Mouse (Mus musculus): Measurements from ENCODE around the gene Slu7. TPM values are rescaled to one million over a fixed set of nuclear protein-coding genes. Genes with fewer than 3 reads are reported as not detected.
A peak's percentile ranks its signal among the peaks of the same experiment; 100 is the strongest.

Slu7 gene
- polyA plus RNA-seq, 1 experiment = 2.4 TPM

GRCm38 (mm10) chr11:43424386-43424785 lies 9.2 kb upstream of the Slu7 start:
- DNase-seq (ENCODE audit: low read depth) = no peak

DNA sequence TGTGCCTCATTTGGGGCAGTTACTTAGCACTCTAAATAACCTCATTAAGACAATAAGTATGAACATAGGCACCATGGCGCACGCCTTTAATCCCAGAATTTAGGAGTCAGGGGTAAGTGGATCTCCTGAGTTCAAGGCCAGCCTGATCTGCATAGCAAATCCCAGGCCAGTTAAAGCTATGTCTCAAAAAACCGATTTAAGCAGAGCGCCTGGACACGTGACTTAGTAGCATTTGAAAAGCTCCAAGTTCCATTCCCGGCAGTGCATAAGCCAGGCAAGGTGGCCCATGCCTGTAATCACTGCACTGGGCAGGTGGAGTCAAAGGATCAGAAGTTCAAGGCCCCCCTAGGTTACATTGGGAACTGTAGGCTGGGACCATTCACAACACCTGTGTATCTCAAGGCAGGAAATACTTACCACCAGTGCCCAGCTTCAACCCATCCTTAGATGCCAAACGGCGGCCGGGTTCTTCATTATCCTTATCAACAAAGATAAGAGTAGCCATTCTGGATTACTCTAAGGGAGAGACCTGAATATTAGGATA lies 8.3 kb upstream of the Slu7 start:
- no peak for DNase-seq (ENCODE audit: low read depth)

DNA sequence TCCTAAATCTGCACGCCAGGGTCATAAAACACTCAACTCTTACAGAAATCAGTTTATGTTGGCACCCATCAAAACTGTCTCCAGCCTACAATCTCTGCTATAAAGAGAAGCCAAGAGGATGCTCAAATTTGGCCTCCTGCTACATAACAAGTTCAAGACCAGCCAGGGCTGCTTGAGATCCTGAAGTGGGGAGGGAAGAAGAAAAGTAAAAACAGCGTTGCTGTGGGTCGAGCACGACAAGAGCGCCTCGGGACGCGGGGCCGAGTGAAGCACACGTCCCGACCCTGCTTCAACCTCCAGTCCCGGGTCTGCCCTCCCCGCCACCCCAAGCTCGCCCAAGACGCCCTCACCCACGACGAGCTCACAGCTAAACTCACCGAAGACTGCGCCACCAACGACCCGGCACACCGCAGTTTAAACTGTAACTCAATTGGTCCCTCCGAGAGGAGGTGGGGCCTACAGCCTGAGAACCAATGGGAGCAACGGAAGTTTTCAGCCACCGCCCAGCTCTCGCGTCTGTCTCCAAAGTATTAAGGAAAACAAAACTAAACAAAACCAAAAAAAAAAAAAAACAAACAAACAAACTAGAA lies 7.6 kb upstream of the Slu7 start, which contains the start of gene Pttg1:
Pttg1 (minus strand) TSS at position 428 of the 590 bp plus-strand sequence.
- peak; percentile 28 for DNase-seq (ENCODE audit: low read depth)

DNA sequence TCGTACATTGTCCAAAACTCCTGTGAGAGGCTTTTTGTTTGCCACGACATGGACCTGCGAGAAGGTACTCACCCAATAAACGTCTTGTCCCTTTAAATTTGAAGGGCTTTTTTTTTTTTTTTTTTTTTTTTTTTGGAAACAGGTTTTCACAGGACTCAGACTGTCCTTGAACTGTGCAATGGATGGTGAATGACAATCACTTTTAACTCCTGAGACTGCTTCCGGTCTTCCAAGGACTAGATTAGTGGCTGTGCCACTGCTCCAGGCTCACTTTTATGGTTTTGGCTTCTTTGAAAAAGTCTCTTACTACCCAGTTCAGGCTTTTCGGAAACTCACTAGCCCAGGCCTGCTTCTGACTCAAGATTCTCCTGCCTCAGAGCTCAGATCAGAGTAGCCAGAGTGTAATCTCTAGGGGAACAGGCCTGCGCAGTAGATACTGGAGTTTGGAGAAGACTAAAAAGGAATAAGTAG lies 7.1 kb upstream of the Slu7 start:
- DNase-seq (ENCODE audit: low read depth) = peak; percentile 61

GRCm38 (mm10) chr11:43434024-43434407 lies 472 bp downstream of the Slu7 start:
- DNase-seq (ENCODE audit: low read depth) = no peak

GRCm38 (mm10) chr11:43441121-43441520 lies 7.6 kb downstream of the Slu7 start:
- no peak for DNase-seq (ENCODE audit: low read depth)

DNA sequence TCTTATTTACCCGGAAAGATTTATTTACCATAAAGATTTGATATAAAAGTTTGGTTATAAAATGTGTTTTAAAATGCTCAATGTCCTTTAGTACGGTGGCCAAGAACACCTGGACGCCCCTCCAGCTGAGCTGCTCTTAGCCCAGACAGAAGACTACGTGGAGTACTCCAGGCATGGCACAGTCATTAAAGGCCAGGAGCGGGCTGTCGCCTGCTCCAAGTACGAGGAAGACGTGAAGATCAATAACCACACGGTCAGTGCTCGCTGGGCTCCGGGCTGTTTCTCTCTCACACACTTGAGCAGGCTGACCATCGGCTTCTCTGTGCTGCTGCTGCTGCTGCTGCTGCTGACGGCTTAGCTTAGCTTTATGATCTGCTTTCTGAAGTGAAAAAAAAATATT lies 9.6 kb downstream of the Slu7 start:
- no peak for DNase-seq (ENCODE audit: low read depth)

DNA sequence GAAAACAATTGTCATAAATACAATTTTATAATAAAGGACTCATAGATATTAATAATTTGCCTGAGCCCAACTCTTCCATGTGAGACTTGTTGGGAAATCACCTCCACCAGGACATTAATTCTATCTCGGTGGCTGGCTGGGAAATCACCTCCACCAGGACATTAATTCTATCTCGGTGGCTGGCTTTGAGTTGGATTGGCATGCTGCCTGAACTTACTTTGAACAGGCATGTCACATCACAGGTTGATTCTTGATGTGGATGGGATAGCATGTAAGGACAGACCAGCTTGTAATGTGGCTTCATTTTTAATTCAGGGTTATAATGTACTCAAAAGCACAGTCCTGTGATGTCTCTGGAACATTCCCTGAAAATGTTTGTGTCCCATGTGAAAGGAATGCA lies 16.4 kb downstream of the Slu7 start:
- DNase-seq (ENCODE audit: low read depth) = no peak

GRCm38 (mm10) chr11:43451322-43451721 lies 17.8 kb downstream of the Slu7 start:
- no peak for DNase-seq (ENCODE audit: low read depth)

DNA sequence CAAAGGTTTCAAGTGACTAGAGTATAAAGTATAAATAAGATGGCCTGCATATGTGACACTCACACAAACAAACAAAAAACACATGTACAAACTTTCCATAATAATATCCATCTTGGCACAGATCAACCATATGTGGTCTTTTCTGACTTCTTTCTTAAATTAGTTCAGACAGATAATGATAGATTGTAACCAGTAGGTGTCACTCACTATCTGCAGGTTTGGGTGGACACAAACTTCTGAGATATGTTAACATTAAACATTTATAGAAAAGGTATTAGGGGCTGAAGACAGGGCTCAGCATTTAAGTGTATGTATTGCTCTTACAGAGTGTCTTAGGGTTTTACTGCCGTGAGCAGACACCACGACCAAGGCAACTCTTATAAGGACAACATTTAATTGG lies 18.7 kb downstream of the Slu7 start:
- DNase-seq (ENCODE audit: low read depth) = no peak

DNA sequence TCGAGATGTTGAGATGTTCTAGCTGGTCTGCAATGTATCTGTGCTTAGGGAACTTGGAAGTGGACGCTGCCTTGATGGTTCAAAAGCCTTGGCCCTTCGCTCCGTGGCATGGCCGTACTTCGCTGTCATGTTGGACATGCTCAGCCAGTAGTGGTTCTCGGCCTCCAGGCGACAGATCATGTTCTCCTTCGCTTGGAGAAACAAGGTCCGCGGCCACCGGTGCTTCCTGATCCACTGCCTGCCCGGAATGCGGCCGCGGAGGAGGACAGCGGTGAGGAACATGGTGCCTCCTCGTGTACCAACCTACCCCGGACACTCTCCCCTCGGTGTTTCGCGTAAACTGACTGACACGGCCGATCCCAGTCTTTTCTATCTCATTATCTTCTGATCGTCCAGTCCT lies 29.7 kb downstream of the Slu7 start:
- no peak for DNase-seq (ENCODE audit: low read depth)

DNA sequence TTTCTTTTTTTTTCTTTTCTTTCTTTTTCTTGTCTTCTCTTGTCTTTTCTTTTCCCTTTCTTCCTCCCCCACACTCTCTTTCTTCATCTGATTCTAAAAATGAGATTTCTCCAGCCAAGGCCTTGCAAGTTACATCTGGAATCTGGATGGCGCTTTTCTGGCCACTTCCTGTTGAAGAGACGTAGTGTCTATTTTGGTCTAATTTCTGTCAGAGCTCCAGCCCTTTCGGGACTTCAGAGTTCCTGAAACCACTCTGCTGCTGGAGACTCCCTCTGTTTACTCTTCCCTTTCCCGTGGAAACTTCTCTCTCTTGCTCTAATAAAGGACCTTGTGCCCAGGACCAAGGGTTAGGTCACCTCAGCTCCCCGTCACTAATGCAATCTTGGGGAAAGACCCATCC lies 36.6 kb downstream of the Slu7 start:
- no peak for DNase-seq (ENCODE audit: low read depth)

DNA sequence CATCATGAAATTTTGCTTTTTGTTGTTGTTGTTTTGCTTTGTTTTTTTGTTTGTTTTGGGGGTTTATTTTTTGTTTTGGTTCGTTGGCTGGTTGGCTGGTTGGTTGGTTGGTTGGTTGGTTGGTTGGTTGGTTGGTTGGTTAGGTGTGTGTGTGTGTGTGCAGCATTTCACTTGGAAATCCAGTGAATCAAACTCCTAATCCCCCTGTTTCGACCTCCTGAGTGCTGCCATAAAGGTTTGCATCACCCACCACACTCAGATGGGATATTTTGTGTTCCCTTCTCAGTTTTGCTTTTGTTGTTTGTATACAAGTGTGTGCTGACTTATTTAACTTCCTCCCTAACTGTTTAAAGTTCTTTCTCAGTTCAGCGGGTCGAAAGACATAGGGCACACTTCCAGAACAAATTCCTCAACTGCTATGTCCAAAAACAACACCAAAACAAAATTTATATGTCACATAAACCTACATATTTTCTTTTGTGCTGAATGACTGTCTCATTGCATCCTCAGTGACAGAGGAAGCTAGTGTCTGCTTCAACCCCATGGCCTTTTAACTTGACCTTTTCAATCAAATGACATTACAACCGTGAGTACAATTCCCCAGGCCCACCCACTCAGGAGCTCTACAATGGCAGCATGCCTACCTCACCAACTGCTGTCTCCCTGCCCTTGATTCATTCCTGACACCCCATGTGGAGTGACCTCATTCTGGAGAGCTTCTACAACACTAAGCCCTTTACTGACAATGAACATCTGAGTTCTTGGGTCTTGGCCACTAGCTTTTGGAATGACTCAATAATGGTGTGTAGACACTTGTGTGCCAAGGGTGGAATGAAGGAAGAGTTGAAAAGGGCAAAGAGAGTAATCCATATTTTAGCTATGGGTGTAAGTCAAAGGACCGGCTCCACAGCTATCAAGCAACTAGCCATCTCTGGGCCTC lies 37.6 kb downstream of the Slu7 start:
- DNase-seq (ENCODE audit: low read depth) = no peak

- DNase-seq (ENCODE audit: low read depth) = no peak
These were observed 39.6 kb downstream of the Slu7 start for GRCm38 (mm10) chr11:43473115-43473514.

DNA sequence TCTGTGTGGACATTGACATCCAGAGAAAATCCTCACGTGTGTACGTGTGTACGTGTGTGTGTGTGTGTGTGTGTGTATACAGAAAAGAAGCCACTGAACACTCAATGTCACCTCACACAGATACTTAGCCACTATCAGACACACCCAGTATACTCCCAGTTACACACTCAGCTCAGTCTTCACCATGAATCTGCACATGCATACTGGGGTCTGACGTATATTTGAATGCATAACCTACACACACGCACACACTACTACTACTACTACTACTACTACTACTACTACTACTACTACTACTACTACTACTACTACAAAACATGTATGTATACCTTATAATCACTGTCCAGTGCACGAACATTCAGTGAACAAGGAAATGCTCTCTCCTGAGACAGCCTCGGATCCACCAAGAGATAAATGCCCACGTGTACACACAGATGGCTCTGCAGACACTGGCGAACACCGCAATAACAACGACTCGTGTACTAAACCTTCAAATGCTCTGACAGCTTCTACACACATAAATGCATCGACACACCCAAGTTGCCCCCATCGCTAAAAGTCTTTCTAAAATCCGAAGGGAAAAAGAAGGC lies 40.2 kb downstream of the Slu7 start:
- no peak for DNase-seq (ENCODE audit: low read depth)

DNA sequence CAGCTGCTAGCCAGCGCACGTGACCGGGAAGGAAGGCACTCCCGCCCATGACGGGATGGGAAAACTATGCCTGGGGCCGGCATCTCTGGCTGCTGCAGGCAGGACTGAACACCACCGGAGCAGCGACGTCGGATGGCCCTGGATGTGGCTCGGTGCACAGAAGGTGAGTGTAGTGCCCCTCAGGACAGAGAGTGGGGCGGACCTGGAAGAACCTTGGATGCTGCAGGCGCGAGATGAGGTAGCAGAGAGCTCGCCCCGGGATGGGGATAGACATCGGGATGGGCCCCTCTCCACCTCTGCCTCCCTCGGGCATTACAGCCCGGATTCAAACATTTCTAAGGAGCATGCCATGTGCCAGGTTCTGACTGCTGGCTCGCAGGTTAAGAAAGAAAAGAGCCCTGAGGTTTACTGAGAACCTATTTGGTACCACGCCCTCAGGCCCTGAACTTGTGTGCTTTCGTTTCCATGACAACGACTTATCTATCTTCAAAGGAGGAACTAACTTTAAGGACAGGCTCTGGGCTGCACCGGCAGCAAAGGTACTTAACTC lies 40.8 kb downstream of the Slu7 start, which contains the start of gene C1qtnf2:
C1qtnf2 (plus strand) TSS at position 52 of the 550 bp plus-strand sequence.
- DNase-seq (ENCODE audit: low read depth) = no peak

- no peak for DNase-seq (ENCODE audit: low read depth)
These were observed 45.8 kb downstream of the Slu7 start for GRCm38 (mm10) chr11:43479376-43479775.

- DNase-seq (ENCODE audit: low read depth) = no peak
These were observed 47.0 kb downstream of the Slu7 start for GRCm38 (mm10) chr11:43480561-43480960.

GRCm38 (mm10) chr11:43481672-43482522 lies 48.4 kb downstream of the Slu7 start:
- DNase-seq (ENCODE audit: low read depth) = no peak

DNA sequence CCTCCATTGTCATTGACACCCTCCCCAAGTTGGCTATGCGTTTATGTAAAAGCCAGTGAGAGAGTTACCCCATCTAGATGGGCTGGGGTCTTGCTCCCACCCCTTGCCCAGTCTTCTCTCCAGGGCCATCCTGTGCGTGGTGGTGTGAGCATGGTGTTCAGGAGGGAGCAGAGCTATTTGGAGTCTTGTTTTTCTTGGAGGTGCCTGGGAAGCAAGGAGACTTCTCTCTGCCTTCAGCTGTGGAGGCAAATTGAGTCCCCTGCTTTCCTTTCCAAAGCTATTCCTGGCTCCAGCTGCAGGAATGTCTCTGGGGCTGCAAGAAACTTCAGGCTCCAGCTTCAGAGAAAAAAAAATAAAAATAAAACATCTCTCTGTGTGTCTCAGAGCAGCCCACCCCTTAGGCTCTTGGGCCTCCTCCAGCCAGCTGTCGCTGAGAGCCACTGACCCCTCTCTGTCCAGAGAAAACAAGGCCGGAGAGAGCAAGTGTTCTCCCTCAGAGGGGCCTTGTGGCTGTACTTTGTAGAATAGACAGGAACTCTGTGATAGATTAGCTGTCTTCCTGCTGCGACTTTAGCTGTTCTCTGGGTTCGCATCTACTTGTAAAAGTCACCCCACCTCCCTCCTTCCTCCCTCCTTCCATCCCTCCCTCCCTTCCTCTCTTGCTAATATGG lies 49.7 kb downstream of the Slu7 start:
- DNase-seq (ENCODE audit: low read depth) = no peak
